Mouse (Mus musculus): ENCODE data around the gene Cenpq. TPM values are rescaled to one million over a fixed set of nuclear protein-coding genes. Genes with fewer than 3 reads are reported as not detected.

Gene Cenpq
- polyA plus RNA-seq, 1 experiment, result 0.34 TPM

DNA sequence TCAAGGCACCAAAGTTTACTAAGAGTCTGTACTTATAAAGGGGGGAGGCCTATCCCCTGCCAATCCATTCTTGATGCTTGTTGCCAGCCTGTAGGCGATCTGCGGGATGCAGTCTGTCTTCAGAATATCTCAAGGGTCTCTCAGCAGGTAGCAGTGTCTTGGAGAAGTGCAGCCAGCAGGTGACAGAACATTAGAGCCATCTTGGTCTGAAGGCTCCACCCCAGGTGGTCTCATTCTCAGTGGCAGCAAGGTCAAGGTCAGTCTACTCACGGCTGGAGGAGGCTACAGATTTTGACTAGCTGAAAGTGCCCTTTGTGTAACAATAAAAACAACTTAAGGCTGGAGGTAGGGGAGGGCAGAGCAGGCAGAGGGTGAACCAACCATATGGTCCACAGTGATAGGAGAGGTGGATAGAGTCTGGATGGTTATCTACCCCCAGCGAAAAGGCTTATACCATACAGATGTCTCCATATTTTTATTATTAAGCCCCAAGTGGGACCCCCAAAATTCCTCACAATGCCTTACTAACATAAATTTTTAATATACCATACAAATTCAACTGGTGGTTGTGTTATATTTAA is 35.0 kb downstream of the Cenpq start:
- H3K4me1 ChIP-seq (ENCODE audit: control insufficient read depth), result peaks cover 15% of the 10 kb centered on the region
- no peaks in the 10 kb centered on the region for H3K9me3 ChIP-seq (ENCODE audit: control insufficient read depth, low read length)
- H3K36me3 ChIP-seq (ENCODE audit: control insufficient read depth), result no peaks in the 10 kb centered on the region
- no peaks in the 10 kb centered on the region; the same call in 1 of the 2 replicates for H3K27me3 ChIP-seq (ENCODE audit: control insufficient read depth)
- TF ChIP-seq TAL1 (IDR thresholded peaks at IDR 0.05; ENCODE audit: low read length), result no peak
- no peak for TF ChIP-seq GATA1 (IDR thresholded peaks at IDR 0.05; ENCODE audit: low read length)
- no peak overlapping the region for H3K4me3 ChIP-seq (replicated peaks)

DNA sequence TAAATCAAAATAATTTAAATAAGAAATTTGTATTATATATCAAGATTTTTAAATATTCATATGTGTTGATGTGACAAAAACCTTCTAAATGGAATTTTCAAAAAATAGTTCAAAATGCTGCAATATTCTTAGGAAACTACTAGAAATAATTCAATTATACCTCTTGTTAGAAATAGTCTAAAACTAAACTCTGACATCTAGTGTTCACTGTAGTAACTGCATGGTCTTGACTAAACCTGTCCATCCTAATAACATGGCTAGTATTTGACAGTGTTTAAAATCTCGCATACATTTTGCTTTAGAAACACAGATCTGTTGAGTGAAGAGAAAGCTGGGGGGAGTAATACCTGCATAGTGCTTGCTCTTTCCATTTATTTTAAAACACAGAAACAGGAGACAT is 38.0 kb downstream of the Cenpq start:
- H3K4me1 ChIP-seq (ENCODE audit: control insufficient read depth), result peaks cover 11% of the 10 kb centered on the region
- TF ChIP-seq GATA1 (IDR thresholded peaks at IDR 0.05; ENCODE audit: low read length) (no peak), TAL1 (IDR thresholded peaks at IDR 0.05; ENCODE audit: low read length) (no peak)
- no peak overlapping the region for H3K4me3 ChIP-seq (replicated peaks)
- no peaks in the 10 kb centered on the region for H3K27me3 ChIP-seq (ENCODE audit: control insufficient read depth)
- H3K9me3 ChIP-seq (ENCODE audit: control insufficient read depth, low read length), result no peaks in the 10 kb centered on the region
- no peaks in the 10 kb centered on the region for H3K36me3 ChIP-seq (ENCODE audit: control insufficient read depth)

DNA sequence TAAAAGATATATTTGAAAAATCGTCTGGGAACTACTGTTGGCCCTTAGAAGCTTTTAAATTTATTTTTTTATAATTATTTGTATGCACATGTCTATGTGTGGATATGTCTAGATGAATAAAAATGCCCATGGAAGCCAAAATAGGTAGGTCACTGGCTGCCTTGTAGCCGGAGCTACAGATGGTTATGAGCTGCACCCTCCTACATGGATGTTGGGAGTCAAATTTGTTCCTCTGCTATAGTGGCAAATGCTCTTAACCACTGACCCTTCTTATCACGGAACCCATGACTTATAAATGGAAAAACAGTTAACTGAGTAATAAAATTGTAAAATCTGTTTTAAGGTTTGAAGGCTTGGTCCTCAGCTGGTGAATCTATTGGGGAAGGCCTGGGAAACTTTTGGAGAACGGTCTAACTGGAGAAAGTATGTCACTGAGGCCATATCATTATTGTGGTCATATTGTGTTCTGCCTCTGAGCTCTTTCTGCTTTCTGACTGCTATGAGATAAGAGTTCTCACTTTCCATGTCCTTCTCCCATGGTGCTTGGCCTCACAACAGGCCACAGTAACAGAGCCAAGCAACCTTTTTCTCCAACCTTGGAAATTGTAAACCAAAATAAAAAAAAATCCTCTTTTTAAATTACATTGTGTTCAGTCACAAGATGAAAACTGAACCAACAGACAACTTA is 46.9 kb downstream of the Cenpq start:
- Histone ChIP-seq H3K4me3 (replicated peaks) (no peak overlapping the region), H3K27me3 (ENCODE audit: control insufficient read depth) (no peaks in the 10 kb centered on the region), H3K9me3 (ENCODE audit: control insufficient read depth, low read length) (no peaks in the 10 kb centered on the region), H3K4me1 (ENCODE audit: control insufficient read depth) (peaks cover 4% of the 10 kb centered on the region), H3K36me3 (ENCODE audit: control insufficient read depth) (no peaks in the 10 kb centered on the region)
- TF ChIP-seq GATA1 (IDR thresholded peaks at IDR 0.05; ENCODE audit: low read length) (no peak), TAL1 (IDR thresholded peaks at IDR 0.05; ENCODE audit: low read length) (no peak)

DNA sequence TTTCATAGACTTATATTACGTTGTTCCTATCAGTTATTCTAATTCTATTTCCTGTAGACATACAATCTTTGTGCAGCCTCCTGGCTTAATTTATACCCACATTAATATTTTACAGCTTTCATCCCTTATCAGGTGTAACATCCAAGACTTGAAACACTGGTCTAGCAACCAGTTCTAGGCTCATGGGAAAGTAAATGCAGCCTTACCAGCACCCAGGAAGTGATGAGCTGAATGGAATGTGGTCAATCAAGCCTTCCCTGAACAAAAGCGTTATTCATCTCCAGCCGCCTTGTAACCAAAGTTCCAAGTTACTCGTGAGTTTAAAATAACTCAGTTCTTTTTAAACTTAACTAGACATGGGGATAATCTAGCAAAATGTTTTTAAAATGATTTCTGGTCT is 49.7 kb downstream of the Cenpq start:
- H3K9me3 ChIP-seq (ENCODE audit: control insufficient read depth, low read length), result no peaks in the 10 kb centered on the region
- no peak for TF ChIP-seq TAL1 (IDR thresholded peaks at IDR 0.05; ENCODE audit: low read length)
- TF ChIP-seq GATA1 (IDR thresholded peaks at IDR 0.05; ENCODE audit: low read length), result no peak
- H3K4me3 ChIP-seq (replicated peaks), result no peak overlapping the region
- H3K4me1 ChIP-seq (ENCODE audit: control insufficient read depth), result peaks cover 13% of the 10 kb centered on the region
- H3K27me3 ChIP-seq (ENCODE audit: control insufficient read depth), result no peaks in the 10 kb centered on the region
- no peaks in the 10 kb centered on the region for H3K36me3 ChIP-seq (ENCODE audit: control insufficient read depth)

DNA sequence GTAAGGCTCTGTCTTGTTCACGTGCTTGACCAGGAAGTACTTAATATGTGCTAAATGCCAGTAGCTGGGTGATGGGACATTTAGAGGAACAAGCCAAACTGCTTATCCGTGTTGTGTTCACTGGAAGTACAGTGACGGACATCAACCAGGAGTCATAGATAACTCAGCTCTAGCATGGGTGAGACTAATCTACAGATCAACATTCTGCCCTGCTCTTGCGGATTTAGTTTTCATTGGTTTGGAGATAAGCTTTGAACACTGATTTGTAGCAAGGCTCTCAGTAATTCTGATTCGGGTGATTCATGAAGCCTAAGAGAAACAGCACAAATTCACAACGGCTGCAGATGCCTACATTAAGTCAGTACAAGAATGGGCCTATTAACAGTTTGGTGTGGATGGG is 52.7 kb downstream of the Cenpq start:
- Histone ChIP-seq H3K9me3 (ENCODE audit: control insufficient read depth, low read length) (no peaks in the 10 kb centered on the region), H3K27me3 (ENCODE audit: control insufficient read depth) (peaks cover 3% of the 10 kb centered on the region; the same call in 1 of the 2 replicates), H3K4me1 (ENCODE audit: control insufficient read depth) (peaks cover 22% of the 10 kb centered on the region), H3K4me3 (replicated peaks) (no peak overlapping the region), H3K36me3 (ENCODE audit: control insufficient read depth) (no peaks in the 10 kb centered on the region)
- TF ChIP-seq GATA1 (IDR thresholded peaks at IDR 0.05; ENCODE audit: low read length) (no peak), TAL1 (IDR thresholded peaks at IDR 0.05; ENCODE audit: low read length) (no peak)

DNA sequence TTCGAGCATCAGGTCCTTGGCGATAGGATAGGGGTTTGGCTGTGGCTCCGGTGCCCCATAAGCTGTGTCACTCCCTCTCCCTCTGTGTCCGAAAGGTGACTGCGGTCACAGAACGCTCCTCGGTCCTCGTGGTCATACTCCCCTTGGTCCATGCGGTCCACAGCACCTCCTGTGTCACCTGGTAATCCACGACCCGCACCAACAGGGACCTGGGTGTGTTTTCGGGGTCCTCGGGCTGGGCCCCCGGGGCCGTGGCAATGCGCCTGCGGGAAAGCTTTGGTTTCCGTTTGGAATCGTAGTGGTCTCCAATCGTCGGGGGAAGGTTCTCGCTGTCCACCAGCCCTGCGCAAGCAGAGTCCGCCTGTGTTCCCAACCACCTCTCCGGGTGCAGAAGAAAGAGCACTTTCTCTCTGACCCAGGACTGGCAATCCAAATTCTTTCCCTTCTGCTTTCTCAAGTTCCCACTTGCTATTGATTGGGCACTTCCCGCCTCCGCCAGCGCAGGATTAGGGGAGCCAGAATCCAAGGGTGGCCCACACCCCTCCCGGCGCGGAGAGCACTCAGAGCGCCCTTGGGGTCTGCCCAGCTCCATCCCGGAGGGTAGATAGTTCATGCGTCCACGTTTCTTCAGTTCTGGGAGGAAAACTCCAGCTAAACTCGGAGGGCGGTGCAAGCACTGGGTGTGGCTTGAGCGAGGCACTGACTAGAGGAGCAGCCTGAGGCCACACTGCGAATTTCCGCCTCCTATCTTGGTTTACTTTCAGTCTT is 54.7 kb downstream of the Cenpq start, which contains the start of gene 9130008F23Rik:
Gene 9130008F23Rik, minus strand, starts transcription at position 636 of the 768 bp plus-strand sequence.
- peaks cover 22% of the 10 kb centered on the region for H3K4me1 ChIP-seq (ENCODE audit: control insufficient read depth)
- peaks cover 3% of the 10 kb centered on the region; the same call in 1 of the 2 replicates for H3K27me3 ChIP-seq (ENCODE audit: control insufficient read depth)
- TF ChIP-seq GATA1 (IDR thresholded peaks at IDR 0.05; ENCODE audit: low read length) (no peak), TAL1 (IDR thresholded peaks at IDR 0.05; ENCODE audit: low read length) (no peak)
- peak within 1 kb of the TSS; percentile 84 for H3K4me3 ChIP-seq (replicated peaks)
- H3K9me3 ChIP-seq (ENCODE audit: control insufficient read depth, low read length), result no peaks in the 10 kb centered on the region
- H3K36me3 ChIP-seq (ENCODE audit: control insufficient read depth), result no peaks in the 10 kb centered on the region

DNA sequence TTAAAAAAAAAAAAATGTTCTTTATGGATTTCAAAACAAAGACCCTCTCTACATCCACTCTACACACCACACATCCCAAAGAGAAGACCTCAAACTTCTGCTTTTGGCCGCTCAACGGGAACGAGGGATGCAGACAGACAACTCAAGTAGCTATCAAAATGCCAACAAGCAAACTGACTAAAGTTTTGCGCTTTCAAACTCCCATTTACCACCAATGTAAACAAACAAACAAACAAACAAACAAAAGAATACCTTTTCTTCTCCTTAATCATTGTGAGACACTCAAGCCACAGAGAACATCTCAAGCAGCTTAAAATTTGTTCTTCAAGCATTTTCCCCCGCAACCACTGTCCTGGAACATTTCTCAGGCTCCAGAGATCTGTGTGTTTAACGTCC is 55.3 kb downstream of the Cenpq start:
- Histone ChIP-seq H3K4me3 (replicated peaks) (peak overlapping the region; percentile 84), H3K27me3 (ENCODE audit: control insufficient read depth) (peaks cover 3% of the 10 kb centered on the region; the same call in 1 of the 2 replicates), H3K36me3 (ENCODE audit: control insufficient read depth) (no peaks in the 10 kb centered on the region), H3K9me3 (ENCODE audit: control insufficient read depth, low read length) (no peaks in the 10 kb centered on the region), H3K4me1 (ENCODE audit: control insufficient read depth) (peaks cover 22% of the 10 kb centered on the region)
- no peak for TF ChIP-seq TAL1 (IDR thresholded peaks at IDR 0.05; ENCODE audit: low read length)
- no peak for TF ChIP-seq GATA1 (IDR thresholded peaks at IDR 0.05; ENCODE audit: low read length)

DNA sequence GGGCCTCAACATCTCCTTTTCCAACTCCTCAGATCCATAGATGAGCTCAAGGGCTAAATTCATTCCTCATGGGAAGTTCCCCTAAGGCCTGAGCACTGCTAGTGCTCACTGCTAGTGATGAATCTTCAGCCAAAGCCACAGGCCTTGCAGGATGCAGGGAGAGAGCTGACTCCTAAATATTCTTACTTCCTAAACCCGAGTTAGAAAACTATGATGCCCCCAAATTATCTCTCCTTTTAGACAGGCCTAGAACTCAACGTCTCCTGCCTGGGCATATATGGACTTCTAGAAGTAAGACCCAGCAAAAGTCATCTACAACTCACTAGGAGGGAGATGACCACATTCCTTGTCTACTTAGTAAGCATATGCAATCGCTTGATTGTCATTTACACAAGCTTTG is 57.1 kb downstream of the Cenpq start:
- H3K36me3 ChIP-seq (ENCODE audit: control insufficient read depth), result no peaks in the 10 kb centered on the region
- H3K9me3 ChIP-seq (ENCODE audit: control insufficient read depth, low read length), result no peaks in the 10 kb centered on the region
- H3K27me3 ChIP-seq (ENCODE audit: control insufficient read depth), result peaks cover 3% of the 10 kb centered on the region; the same call in 1 of the 2 replicates
- H3K4me1 ChIP-seq (ENCODE audit: control insufficient read depth), result peaks cover 22% of the 10 kb centered on the region
- H3K4me3 ChIP-seq (replicated peaks), result no peak overlapping the region
- no peak for TF ChIP-seq GATA1 (IDR thresholded peaks at IDR 0.05; ENCODE audit: low read length)
- no peak for TF ChIP-seq TAL1 (IDR thresholded peaks at IDR 0.05; ENCODE audit: low read length)

DNA sequence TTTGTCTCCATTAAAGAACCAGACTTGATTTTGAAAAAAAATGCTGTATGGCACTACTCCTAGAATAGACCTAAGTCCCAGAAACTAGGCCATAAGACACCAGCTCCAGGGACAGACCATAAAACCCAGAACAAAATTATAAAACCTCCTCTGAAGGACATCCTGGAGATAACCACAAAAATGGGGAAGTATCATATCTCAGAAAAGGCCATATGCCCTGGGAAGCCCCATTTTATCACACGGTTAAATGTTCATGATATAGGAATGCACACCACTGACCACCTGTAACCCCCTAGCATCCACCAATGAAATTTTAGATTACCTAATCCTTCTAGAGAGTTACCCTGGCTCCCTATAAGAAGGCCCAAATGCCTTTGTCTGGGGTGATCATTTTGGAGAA is 59.3 kb downstream of the Cenpq start:
- no peak for TF ChIP-seq GATA1 (IDR thresholded peaks at IDR 0.05; ENCODE audit: low read length)
- TF ChIP-seq TAL1 (IDR thresholded peaks at IDR 0.05; ENCODE audit: low read length), result no peak
- Histone ChIP-seq H3K4me3 (replicated peaks) (no peak overlapping the region), H3K36me3 (ENCODE audit: control insufficient read depth) (no peaks in the 10 kb centered on the region), H3K9me3 (ENCODE audit: control insufficient read depth, low read length) (no peaks in the 10 kb centered on the region), H3K27me3 (ENCODE audit: control insufficient read depth) (peaks cover 3% of the 10 kb centered on the region; the same call in 1 of the 2 replicates), H3K4me1 (ENCODE audit: control insufficient read depth) (peaks cover 18% of the 10 kb centered on the region)
